Mouse (Mus musculus) midbrain, embryonic 15.5 days (tissue): Measurements from ENCODE around the gene BC048507. TPM values are rescaled to one million over a fixed set of nuclear protein-coding genes. Genes with fewer than 3 reads are reported as not detected.
"Not testable (repeated sequence)": the region's sequence is repeated elsewhere in the genome, so short reads cannot be mapped to it uniquely, and the experiment has no call there.

ENCODE experiments used
- ATAC-seq: fragments of 200-750 bp; cut with Nextera tagmentation; replicated peaks from 2 replicates; pipeline ENCODE4 v1.8.0; 2017; ENCODE audit warnings: moderate TSS enrichment
- H3K27ac ChIP-seq: fragments of 300-500 bp; sonication (generic); 2 replicates; pipeline ENCODE4 v1.5.1; 2015; ENCODE audit warnings: mild to moderate bottlenecking, inconsistent platforms
- H3K27me3 ChIP-seq: fragments of 300-500 bp; sonication (generic); replicated peaks from 2 replicates; pipeline ENCODE4 v1.6.1; 2015; ENCODE audit warnings: inconsistent platforms
- H3K36me3 ChIP-seq: fragments of 300-500 bp; sonication (generic); replicated peaks from 2 replicates; pipeline ENCODE4 v1.6.1; 2015; ENCODE audit warnings: inconsistent platforms
- H3K4me1 ChIP-seq: fragments of 300-500 bp; sonication (generic); 2 replicates; pipeline ENCODE4 v1.6.1; 2015; ENCODE audit warnings: inconsistent platforms
- H3K4me2 ChIP-seq: fragments of 300-500 bp; sonication (generic); 2 replicates; pipeline ENCODE4 v1.6.1; 2015; ENCODE audit warnings: inconsistent platforms, mild to moderate bottlenecking, moderate library complexity
- H3K4me3 ChIP-seq: fragments of 300-500 bp; sonication (generic); 2 replicates; pipeline ENCODE4 v1.5.1; 2015; ENCODE audit warnings: mild to moderate bottlenecking, inconsistent platforms
- H3K9ac ChIP-seq: fragments of 300-500 bp; sonication (generic); 2 replicates; pipeline ENCODE4 v1.6.1; 2015; ENCODE audit warnings: mild to moderate bottlenecking, inconsistent platforms
- H3K9me3 ChIP-seq: fragments of 300-500 bp; sonication (generic); 2 replicates; pipeline ENCODE4 v1.6.1; 2016; ENCODE audit warnings: inconsistent platforms
- WGBS: fragments of 180-500 bp; shearing (Covaris S2); methylation state at CpG from one replicate; pipeline ENCODE4 v1.1.7; 2015; ENCODE audit warnings: mixed read lengths; 5-methylcytosine and 5-hydroxymethylcytosine counted together
- polyA plus RNA-seq: library from polyadenylated mRNA; unstranded; fragments of >200 nt; fragmentation: Nextera tagmentation; extraction: Ambion mirVana; gene quantifications from 2 replicates; pipeline ENCODE4 v1.2.1, GENCODE M21; 2015

The BC048507 gene
- polyA plus RNA-seq, result 0.31 TPM in 2 replicates

GRCm38 (mm10) chr13:67863026-67863425 is at the start of gene BC048507:
Gene BC048507 (plus strand): TSS chr13:67863326.
- H3K9ac ChIP-seq, result no peak within 1 kb of the TSS
- H3K27me3 ChIP-seq, result no peaks in the 10 kb centered on the region
- H3K4me2 ChIP-seq, result no peak within 1 kb of the TSS
- no peaks in the 10 kb centered on the region for H3K4me1 ChIP-seq
- H3K4me3 ChIP-seq, result no peak within 1 kb of the TSS
- 87% methylated on average over 11 of the region's 11 CpGs for WGBS
- no peaks in the 10 kb centered on the region for H3K9me3 ChIP-seq
- H3K27ac ChIP-seq, result no peak within 1 kb of the TSS
- H3K36me3 ChIP-seq, result no peaks in the 10 kb centered on the region
- ATAC-seq, result no peak

GRCm38 (mm10) chr13:67813710-67814660 is 49.1 kb upstream of the BC048507 start, which contains the start of gene Zfp273:
Gene Zfp273 (plus strand): TSS chr13:67813740.
- peak; percentile 97 for ATAC-seq
- Histone ChIP-seq H3K9me3 (peaks cover 3% of the 10 kb centered on the region), H3K36me3 (peaks cover 6% of the 10 kb centered on the region; the same call in 1 of the 2 replicates), H3K4me2 (peak within 1 kb of the TSS; percentile 69), H3K27me3 (no peaks in the 10 kb centered on the region), H3K4me3 (peak within 1 kb of the TSS; percentile 95), H3K9ac (peak within 1 kb of the TSS; percentile 74), H3K27ac (peak within 1 kb of the TSS; percentile 91), H3K4me1 (peaks cover 6% of the 10 kb centered on the region; the same call in 1 of the 2 replicates)
- 4% methylated on average over 31 of the region's 31 CpGs for WGBS

GRCm38 (mm10) chr13:67818636-67819035 is 44.5 kb upstream of the BC048507 start:
- peaks cover 3% of the 10 kb centered on the region; the same call in 1 of the 2 replicates for H3K4me1 ChIP-seq
- no peak overlapping the region for H3K27ac ChIP-seq
- ATAC-seq, result no peak
- H3K9ac ChIP-seq, result no peak overlapping the region
- no peak overlapping the region for H3K4me2 ChIP-seq
- 95% methylated on average over 1 of the region's 1 CpGs for WGBS
- peaks cover 3% of the 10 kb centered on the region for H3K9me3 ChIP-seq
- H3K36me3 ChIP-seq, result peaks cover 23% of the 10 kb centered on the region
- no peaks in the 10 kb centered on the region for H3K27me3 ChIP-seq
- H3K4me3 ChIP-seq, result no peak overlapping the region

DNA sequence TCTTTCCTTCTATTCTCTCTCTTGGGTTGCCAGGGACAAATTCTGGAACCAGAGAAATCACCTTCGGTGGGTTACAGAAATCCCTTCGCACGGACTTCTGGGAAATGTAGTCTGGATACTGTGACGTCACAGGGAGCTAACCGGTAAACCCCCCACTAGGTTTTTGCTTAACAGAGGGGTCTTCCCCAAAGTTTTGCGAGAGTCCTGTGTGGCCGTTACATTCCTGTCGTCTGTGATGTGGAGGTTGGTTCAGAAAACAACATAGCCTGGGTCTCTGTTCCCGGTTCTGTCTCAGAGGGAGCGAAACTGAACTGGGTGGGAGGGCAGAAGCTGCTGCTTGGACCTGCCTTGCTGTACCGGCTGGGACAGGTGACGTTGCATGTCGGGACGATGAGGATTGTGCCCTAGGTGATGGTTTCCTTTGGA is 32.2 kb upstream of the BC048507 start, which contains the start of gene Gm10037:
Gene Gm10037, plus strand, starts transcription at position 196 of the 426 bp plus-strand sequence.
- WGBS, result 4% methylated on average over 14 of the region's 14 CpGs
- H3K4me2 ChIP-seq, result peak within 1 kb of the TSS; percentile 55
- H3K9me3 ChIP-seq, result no peaks in the 10 kb centered on the region
- peak within 1 kb of the TSS; percentile 57 for H3K27ac ChIP-seq
- ATAC-seq, result peak; percentile 89
- H3K27me3 ChIP-seq, result no peaks in the 10 kb centered on the region
- no peaks in the 10 kb centered on the region for H3K4me1 ChIP-seq
- peaks cover 11% of the 10 kb centered on the region for H3K36me3 ChIP-seq
- H3K9ac ChIP-seq, result peak within 1 kb of the TSS; percentile 39
- peak within 1 kb of the TSS; percentile 58 for H3K4me3 ChIP-seq

DNA sequence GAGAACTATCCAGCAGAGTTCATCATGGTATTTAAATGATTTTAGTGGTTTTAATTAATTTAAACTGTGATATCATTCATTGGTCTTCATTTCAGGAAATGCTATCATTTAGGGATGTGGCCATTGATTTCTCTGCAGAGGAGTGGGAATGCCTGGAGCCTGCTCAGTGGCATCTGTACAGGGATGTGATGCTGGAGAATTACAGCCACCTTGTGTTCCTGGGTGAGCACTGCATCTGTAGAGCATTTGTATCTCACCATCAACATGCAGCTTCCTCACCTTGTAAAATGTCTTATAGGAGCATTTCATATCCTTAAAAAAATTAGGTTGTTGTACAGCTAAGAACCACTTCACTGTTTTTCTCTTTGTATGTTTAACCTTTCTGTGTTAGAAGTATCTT is 30.0 kb upstream of the BC048507 start:
- H3K9me3 ChIP-seq, H3K9ac ChIP-seq, H3K4me2 ChIP-seq, H3K27me3 ChIP-seq, H3K36me3 ChIP-seq, H3K27ac ChIP-seq, H3K4me1 ChIP-seq, H3K4me3 ChIP-seq: not testable (repeated sequence)
- 0 out of 2 replicates have a peak, but pooled peaks have one; percentile 30 for ATAC-seq

GRCm38 (mm10) chr13:67843775-67844118 is 19.4 kb upstream of the BC048507 start:
- Histone ChIP-seq H3K27ac (peak overlapping the region; percentile 77), H3K9ac (peak overlapping the region; percentile 61), H3K4me2 (peak overlapping the region; percentile 60), H3K27me3 (no peaks in the 10 kb centered on the region), H3K36me3 (no peaks in the 10 kb centered on the region), H3K4me3 (peak overlapping the region; percentile 43), H3K4me1 (peaks cover 11% of the 10 kb centered on the region), H3K9me3 (no peaks in the 10 kb centered on the region)
- no peak; the same call in 1 of the 2 replicates for ATAC-seq
- 40% methylated on average over 6 of the region's 6 CpGs for WGBS

DNA sequence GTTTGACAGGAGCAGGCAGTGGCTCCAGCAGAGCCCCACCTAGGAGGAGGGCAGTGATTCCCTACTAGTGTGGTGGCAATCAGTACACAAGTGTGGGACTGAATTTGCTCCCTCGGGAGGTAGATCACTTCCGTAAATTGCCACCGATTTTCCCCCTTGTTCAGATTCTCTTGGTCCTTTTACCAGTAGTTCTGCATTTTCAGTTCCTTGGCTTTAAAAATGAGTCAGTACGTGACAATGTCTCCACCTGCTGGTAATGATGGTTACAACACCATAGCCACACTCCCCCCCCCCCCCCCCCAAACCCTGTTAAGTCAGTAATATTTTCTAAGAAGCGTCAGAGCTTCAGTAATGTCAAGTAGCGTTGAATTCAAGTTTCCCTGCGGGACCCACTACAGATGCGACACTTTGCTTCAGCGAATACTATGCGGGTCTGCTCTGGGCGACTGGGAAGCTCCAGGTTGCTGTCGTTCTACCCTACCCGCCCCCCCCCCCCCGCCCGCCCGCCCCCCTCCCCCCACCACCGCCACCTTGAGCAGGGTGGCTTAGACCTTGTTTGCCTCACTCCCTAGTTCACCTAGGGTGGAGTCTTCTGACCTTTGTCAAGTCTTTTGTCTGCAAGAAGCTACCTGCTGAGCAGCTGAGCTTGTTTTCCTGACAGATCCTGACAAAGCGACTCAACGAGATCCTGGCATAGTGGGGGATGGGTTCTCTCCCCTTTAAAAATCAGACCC is 18.8 kb upstream of the BC048507 start:
- peak overlapping the region; percentile 77 for H3K27ac ChIP-seq
- no peaks in the 10 kb centered on the region for H3K36me3 ChIP-seq
- no peaks in the 10 kb centered on the region for H3K27me3 ChIP-seq
- peak overlapping the region; percentile 43 for H3K4me3 ChIP-seq
- under 1% methylated on average over 13 of the region's 19 CpGs for WGBS
- no peaks in the 10 kb centered on the region for H3K9me3 ChIP-seq
- ATAC-seq, result peak; percentile 91
- peak overlapping the region; percentile 61 for H3K9ac ChIP-seq
- peak overlapping the region; percentile 60 for H3K4me2 ChIP-seq
- peaks cover 11% of the 10 kb centered on the region for H3K4me1 ChIP-seq

- Histone ChIP-seq H3K4me2 (peak overlapping the region; percentile 60), H3K27ac (no peak overlapping the region), H3K36me3 (no peaks in the 10 kb centered on the region), H3K27me3 (no peaks in the 10 kb centered on the region), H3K9me3 (no peaks in the 10 kb centered on the region), H3K4me3 (peak overlapping the region; percentile 43), H3K4me1 (peaks cover 11% of the 10 kb centered on the region), H3K9ac (peak overlapping the region; percentile 52)
- peak; percentile 80 for ATAC-seq
- WGBS, result 15% methylated on average over 8 of the region's 8 CpGs
Measured at GRCm38 (mm10) chr13:67844853-67845194, 18.3 kb upstream of the BC048507 start.

DNA sequence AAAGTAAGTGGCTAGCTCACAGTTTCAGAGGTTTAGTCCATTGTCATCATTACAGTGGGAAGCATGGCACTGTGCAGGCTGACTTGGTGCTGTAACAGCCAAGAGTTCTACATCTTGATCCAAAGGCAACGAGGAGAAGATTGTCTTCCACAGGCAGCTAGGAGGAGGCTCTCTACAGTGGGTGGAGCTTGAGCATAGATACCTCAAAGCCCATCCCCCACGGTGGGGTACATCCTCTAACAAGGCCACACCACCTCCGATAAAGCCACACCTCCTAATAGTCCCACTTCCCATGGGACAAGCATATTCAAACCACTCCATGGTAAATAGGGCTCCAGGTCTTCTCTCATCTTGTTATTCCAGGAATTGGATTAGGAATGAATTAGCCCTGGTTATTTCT is 12.8 kb upstream of the BC048507 start:
- no peaks in the 10 kb centered on the region for H3K9me3 ChIP-seq
- 84% methylated on average over 3 of the region's 3 CpGs for WGBS
- H3K27me3 ChIP-seq, result no peaks in the 10 kb centered on the region
- no peak for ATAC-seq
- no peak overlapping the region for H3K27ac ChIP-seq
- no peak overlapping the region for H3K4me3 ChIP-seq
- no peak overlapping the region for H3K9ac ChIP-seq
- H3K36me3 ChIP-seq, result no peaks in the 10 kb centered on the region
- no peak overlapping the region for H3K4me2 ChIP-seq
- H3K4me1 ChIP-seq, result no peaks in the 10 kb centered on the region

GRCm38 (mm10) chr13:67853130-67853529 is 10.0 kb upstream of the BC048507 start:
- H3K9ac ChIP-seq, result no peak overlapping the region
- H3K36me3 ChIP-seq, result no peaks in the 10 kb centered on the region
- no peak for ATAC-seq
- H3K9me3 ChIP-seq, result no peaks in the 10 kb centered on the region
- H3K27ac ChIP-seq, result no peak overlapping the region
- no peaks in the 10 kb centered on the region for H3K27me3 ChIP-seq
- H3K4me1 ChIP-seq, result no peaks in the 10 kb centered on the region
- WGBS, result 83% methylated on average over 6 of the region's 6 CpGs
- no peak overlapping the region for H3K4me3 ChIP-seq
- H3K4me2 ChIP-seq, result no peak overlapping the region

- Histone ChIP-seq H3K4me3 (no peak overlapping the region), H3K9me3 (no peaks in the 10 kb centered on the region), H3K9ac (no peak overlapping the region), H3K27ac (no peak overlapping the region), H3K4me2 (no peak overlapping the region), H3K4me1 (no peaks in the 10 kb centered on the region), H3K27me3 (no peaks in the 10 kb centered on the region), H3K36me3 (no peaks in the 10 kb centered on the region)
- whole genome bisulfite sequencing, result 90% methylated on average over 2 of the region's 2 CpGs
- ATAC-seq, result no peak
Measured at GRCm38 (mm10) chr13:67853983-67854382, 9.1 kb upstream of the BC048507 start.

DNA sequence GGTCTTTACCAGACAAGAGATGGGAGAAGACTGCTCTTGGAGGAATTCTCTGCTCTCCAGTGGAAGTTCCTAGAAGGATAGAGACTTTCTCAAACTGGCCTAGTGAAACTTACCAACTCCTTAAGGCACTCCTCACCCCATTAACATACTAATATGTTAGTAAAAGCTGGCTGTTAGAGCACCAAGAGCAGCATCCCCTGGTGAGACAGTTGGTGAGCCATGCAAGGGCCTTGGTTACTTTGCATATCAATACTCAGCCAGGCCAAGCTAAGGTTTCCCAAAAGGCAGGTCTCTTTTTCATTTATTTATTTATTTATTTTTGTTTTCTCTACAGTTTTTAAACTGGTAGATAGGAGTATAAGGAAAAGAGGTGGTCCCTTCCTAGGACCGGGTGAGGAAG is 5.8 kb upstream of the BC048507 start:
- ATAC-seq, result no peak
- no peaks in the 10 kb centered on the region for H3K36me3 ChIP-seq
- no peak overlapping the region for H3K4me2 ChIP-seq
- no peak overlapping the region for H3K9ac ChIP-seq
- H3K4me1 ChIP-seq, result no peaks in the 10 kb centered on the region
- 29% methylated on average over 1 of the region's 1 CpGs for WGBS
- H3K9me3 ChIP-seq, result no peaks in the 10 kb centered on the region
- H3K27me3 ChIP-seq, result no peaks in the 10 kb centered on the region
- no peak overlapping the region for H3K27ac ChIP-seq
- no peak overlapping the region for H3K4me3 ChIP-seq
